Mouse (Mus musculus) ES-E14 (cell line): Measurements from ENCODE around the gene Guca2b.

ENCODE experiments used
- CHD2 ChIP-seq: IDR thresholded peaks from 2 replicates; pipeline ENCODE4 v1.6.1; 2014; ENCODE audit warnings: mild to moderate bottlenecking, low read depth, low read length, inconsistent platforms
- HCFC1 ChIP-seq: IDR thresholded peaks from 2 replicates; pipeline ENCODE4 v1.6.1; 2012; ENCODE audit warnings: low read length, inconsistent platforms, borderline replicate concordance; ENCODE audit not compliant: insufficient read depth
- MAFK ChIP-seq: IDR thresholded peaks from 2 replicates; pipeline ENCODE4 v1.6.1; 2014; ENCODE audit warnings: mild to moderate bottlenecking, low read depth, low read length, inconsistent platforms; ENCODE audit not compliant: insufficient read depth
- ZC3H11A ChIP-seq: IDR thresholded peaks from 2 replicates; pipeline ENCODE4 v1.6.1; 2012; ENCODE audit warnings: low read depth, mild to moderate bottlenecking, inconsistent platforms, low read length, borderline replicate concordance

DNA sequence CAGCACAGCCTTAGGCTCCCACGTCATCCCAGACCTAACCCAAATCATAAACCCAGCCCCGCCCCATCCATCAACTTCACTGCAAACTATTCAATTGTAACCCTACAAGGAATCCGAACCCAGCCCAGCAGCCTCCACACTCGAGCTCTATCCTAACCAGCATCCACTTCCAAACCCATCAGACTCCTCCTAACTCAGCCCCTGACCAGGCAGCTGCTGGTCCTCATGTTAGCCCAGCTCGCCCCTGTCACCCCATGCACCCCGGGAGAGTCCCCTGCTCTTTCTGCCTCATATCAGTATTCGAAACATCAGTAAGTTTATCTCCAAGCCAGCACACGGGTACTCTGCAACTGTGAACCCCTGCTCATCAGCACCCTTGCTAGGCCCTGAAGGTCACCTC lies 23.1 kb downstream of the Guca2b start:
- TF ChIP-seq HCFC1 = no peak
- no peak for TF ChIP-seq MAFK
- TF ChIP-seq CHD2 = no peak
- no peak for TF ChIP-seq ZC3H11A
